Mouse (Mus musculus): ENCODE data around the gene Rab43.
"Not testable (repeated sequence)": the region's sequence is repeated elsewhere in the genome, so short reads cannot be mapped to it uniquely, and the experiment has no call there.

Rab43 gene

DNA sequence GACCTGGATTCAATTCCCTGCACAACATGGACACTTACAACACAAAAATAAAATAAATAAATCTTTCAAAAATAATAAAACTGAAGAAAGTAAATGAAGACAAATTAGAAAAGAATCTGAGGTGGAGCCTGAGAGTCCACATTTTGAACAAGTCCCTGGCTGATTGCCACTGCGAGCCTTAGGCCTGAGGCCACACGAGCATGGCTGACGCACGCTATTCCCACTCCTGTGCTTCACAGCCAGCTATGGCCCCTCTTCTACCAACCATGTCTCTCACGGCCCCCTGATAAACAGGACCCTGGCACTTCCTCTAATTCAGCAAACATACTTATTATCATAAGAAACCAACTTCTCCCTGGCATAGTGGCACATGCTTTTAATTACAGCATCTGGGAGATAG, 25.3 kb downstream of the Rab43 start:
- DNase-seq (ENCODE audit: low spot score), result no peak

DNA sequence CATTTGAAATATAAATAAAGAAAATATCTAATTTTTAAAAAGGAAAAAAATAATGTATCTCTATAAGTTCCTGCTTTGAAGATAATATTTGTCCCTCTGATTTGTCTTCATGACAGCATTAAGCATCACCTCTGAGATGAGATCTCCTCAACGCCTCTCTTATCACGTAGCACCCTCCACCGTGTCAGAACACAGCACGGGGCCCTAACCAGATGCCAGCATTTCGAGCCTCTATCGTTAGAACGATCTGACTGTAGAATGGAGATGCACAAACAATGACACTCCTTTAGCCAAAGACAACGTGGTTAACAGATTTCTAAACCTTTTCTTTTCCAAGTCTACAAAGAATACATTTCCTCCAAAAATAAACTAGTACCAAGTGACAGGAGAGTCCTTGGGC, 27.9 kb downstream of the Rab43 start:
- DNase-seq (ENCODE audit: low spot score), result no peak

DNA sequence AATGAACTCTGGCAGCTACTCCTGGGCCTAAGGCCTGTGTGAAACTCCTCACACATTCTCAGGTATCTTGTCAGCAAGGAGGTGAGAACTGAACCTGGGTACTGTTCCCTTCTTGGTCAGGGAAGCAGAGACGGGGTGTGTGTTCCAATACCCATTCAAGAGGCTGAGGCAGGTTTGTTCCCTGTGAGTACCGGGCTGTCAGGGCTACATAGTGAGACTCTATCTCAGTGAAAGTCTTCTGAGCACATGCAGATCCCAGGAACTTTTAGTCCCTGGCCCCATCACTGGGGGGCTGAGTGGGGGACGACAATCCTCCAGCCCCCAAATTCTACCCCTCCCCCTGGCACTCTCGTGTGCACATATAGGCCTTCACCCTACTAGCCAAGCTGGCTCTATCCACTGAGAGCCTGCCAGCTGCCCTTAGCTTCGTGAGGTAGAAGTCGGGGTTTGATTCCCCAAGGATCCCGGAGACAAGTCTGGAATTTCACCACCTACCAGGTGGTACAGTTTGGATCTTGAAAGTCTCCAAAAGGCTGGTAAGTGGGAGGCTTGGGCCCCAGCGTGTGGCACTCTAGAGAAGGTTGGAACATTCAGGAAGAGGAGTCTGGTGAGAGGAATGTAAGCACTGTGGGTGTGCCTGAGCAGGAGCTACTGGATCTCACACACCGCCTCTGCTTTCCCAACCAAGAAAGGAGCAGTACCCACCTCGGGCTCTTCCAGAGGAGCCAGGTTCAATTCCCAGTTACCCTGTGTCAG, 31.2 kb downstream of the Rab43 start:
- DNase-seq (ENCODE audit: low spot score), result no peak

DNA sequence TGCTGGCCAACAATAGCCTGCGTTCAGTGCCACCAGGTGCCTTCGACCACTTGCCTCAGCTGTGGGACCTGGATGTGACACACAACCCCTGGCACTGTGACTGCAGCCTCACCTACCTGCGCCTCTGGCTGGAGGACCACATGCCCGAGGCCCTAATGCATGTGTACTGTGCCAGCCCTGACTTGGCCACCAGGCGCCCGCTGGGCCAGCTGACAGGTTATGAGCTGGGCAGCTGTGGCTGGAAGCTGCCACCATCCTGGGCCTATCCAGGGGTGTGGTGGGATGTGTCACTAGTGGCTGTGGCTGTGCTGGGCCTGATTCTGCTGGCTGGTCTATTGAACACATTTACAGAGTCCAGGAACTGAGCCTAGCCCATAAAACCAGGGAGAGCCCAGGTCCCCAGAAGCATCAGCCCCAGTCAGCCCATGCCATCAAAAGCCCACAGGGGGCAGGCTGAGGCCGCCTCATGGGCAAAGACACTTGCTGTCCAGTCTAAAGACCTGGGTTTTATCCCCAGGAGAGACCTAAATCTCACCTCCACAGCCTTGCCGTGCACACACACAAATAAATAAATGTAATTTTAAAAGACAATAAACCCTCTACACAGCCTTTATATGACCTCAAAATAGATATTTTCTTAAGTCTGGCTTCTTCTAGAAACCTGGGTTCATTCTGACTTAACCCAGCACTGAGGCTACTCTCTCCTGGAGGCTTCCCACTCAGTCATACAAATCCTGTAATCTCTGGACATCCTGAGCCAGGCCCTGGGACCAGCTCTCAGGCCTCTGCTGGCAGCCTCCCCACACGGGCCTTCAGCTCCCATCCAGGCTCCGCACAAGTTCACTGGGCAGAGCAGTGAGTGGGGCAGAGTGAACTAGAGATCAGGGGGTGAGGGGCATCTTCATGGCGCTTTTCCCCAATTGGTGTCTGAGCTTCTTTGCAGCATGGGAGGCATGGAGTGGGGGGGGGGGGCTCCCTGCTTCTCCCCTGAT, 32.5 kb downstream of the Rab43 start:
- no peak for DNase-seq (ENCODE audit: low spot score)

DNA sequence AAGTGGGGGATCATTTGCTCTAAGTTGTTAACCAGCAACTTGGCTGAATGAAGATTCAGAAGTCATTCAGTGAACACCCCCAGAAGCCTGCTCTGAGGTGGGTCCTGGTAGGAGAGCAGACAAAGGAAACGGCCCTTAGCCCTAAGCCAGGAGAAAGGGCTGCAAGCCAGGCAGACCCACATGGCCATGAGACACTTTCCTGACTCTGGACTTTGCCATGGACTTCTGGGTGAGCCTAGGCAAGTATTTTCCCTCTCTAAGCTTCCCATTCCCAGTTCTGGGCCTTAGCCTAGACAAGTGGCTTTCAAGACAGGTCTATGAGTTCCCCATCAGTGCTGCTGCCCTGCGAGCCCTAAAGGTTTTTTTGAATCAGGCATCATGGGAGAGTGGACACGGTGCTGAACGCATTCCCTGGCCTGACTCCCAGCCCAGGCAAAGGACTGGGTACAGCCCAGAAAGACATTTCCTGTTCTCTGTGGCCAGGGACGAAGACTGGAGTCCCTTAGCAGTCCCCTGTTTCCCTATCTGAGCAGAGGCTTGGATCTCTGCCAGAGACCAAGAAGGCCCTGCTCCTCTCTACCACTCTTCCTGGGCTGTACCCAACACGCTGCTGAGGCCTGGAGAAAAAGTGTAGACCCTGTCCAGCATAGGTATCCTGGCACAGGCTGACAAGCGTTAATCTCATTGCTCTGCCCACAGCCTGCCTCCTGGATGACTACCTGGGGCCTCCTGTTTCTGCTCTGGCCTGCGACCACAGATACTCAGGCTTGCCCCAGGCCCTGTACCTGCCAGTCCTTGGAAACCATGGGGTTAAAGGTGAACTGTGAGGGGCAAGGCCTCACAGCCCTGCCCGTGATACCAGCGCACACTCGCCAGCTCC, 33.4 kb downstream of the Rab43 start:
- peak; percentile 31 for DNase-seq (ENCODE audit: low spot score)

DNA sequence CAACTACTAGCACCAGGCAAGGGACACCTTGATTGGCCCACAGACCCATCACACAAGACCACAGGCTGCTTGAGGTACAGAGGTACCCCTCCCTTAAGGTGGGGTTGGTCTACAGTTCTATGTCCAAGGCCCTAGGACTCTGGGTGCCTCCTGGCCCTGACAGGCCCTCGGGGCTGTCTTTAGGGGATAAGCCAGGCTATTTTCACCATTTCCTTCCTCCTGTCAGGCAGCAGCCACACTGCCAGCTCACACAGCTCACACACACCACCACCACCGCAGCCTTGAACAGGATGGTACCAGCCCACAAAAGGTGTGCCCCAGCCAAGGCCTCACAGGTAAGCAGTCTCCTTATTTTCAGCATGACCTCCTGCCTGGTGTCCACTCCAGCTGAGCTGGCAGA, 34.1 kb downstream of the Rab43 start, which contains the start of gene Gp9:
TSS of gene Gp9 (plus strand) at position 231 of the 400 bp plus-strand sequence.
- no peak for DNase-seq (ENCODE audit: low spot score)

DNA sequence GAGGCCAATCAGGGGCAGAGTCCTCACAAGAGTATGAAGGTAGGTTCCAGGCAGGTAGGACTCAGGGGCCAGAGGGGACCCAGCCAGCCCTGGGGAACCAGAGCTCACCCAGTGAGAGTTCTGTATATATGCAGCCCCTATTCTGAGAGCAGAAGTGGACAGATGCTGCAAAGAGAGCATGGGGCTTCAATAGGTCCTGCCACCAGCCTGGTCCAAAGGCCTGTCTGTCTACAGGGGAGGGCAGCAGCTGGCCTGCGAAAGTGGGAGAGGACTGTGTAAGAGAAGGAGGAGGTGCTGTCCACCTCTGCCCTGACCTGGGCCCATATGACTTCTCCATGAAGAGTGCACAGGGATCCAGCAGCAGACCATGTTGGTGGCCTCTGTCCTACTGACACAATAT, 35.3 kb downstream of the Rab43 start:
- DNase-seq (ENCODE audit: low spot score), result no peak

DNA sequence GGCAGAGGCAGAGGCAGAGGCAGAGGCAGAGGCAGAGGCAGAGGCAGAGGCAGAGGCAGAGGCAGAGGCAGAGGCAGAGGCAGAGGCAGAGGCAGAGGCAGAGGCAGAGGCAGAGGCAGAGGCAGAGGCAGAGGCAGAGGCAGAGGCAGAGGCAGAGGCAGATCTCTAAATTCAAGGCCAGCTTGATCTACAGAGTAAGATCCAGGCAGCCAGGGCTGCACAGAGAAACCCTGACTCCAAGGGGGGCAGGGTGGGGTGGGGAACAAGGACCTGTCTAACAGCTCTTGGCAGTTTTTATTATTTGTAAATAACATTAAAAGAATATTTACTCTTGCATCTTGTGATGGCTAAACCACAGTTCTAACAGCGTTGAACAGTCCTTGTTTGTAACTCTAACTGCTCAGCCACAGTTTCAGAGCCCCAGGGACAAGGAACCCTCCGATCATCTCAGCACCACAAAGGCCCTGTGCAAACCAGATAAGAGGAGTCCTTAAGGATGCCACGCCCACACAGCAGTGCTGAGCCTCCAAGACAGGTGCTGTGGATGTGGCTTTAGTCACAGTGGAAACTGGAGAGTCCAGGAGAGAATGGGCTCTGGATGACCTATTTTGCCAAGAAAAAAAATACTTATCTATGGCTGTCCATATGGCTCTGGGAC, 36.2 kb downstream of the Rab43 start:
- DNase-seq (ENCODE audit: low spot score), result no peak

DNA sequence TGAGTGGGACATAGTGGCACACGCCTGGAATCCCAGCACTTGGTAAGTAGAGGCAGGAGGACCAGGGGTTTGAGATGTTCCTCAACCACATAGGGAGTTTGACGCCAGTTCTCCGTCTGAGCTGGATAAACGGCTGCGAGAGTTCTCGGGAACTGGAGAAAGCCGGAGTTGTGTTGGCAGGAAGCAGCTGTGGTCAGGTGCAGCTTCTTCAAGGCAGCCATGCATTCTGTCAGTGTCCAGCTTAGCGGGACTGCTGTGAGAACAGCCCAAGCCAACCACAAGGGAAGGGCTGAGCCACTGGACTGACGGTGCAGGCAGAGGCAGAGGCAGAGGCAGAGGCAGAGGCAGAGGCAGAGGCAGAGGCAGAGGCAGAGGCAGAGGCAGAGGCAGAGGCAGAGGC, 37.1 kb downstream of the Rab43 start:
- DNase-seq (ENCODE audit: low spot score), result no peak

DNA sequence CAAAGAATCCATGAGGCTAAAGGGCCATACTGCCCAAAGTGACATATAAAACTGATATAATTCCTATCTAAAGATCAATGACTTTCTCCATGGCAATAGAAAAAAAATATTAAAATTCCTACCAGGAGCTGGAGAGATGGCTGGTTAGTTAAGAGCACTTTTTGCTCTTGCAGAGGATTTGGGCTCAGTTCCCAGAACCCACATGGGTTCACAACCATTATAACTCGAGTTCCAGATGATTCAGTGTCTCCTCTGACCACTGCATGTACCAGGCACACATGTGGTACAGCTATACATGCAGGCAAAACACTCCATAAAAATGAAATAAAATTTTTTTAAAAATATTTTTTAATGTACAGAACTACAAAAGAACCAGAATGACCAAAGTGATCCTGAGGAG, 37.5 kb downstream of the Rab43 start:
- peak; percentile 42 for DNase-seq (ENCODE audit: low spot score)

DNA sequence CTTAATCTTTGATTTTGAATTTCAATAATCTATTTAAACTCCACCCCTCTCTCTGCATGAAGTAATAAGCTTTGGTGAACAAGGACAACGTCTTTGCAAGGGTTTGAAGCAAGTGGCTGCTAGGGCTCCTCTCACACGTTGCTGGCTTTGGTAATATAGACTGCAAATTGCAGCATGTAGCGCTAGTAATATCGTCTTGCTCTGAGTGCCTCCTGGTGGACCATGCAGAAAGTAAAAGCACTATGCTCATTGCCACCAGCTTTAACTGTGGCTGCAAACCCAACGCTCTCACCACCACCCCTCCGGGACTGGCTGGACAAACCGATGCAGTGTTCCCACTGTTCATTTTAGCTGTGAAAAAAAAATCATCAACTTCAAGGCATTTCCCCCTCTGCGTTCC, 41.3 kb downstream of the Rab43 start:
- peak; percentile 39 for DNase-seq (ENCODE audit: low spot score)

DNA sequence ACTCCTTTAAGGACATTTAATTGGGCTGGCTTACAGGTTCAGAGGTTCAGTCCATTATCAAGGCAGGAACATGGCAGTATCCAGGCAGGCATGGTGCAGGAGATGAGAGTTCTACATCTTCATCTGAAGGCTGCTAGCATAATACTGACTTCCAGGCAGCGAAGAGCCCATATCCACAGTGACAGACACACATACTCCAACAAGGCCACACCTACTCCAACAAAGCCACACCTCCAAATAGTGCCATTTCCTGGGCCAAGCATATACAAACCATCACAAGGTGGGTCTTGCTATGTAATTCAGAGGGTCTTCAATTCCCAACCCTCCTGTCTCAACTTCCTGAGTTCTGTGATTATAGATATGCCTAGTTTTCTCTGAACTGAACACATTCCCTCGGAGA, 47.7 kb downstream of the Rab43 start:
- DNase-seq (ENCODE audit: low spot score), result not testable (repeated sequence)

DNA sequence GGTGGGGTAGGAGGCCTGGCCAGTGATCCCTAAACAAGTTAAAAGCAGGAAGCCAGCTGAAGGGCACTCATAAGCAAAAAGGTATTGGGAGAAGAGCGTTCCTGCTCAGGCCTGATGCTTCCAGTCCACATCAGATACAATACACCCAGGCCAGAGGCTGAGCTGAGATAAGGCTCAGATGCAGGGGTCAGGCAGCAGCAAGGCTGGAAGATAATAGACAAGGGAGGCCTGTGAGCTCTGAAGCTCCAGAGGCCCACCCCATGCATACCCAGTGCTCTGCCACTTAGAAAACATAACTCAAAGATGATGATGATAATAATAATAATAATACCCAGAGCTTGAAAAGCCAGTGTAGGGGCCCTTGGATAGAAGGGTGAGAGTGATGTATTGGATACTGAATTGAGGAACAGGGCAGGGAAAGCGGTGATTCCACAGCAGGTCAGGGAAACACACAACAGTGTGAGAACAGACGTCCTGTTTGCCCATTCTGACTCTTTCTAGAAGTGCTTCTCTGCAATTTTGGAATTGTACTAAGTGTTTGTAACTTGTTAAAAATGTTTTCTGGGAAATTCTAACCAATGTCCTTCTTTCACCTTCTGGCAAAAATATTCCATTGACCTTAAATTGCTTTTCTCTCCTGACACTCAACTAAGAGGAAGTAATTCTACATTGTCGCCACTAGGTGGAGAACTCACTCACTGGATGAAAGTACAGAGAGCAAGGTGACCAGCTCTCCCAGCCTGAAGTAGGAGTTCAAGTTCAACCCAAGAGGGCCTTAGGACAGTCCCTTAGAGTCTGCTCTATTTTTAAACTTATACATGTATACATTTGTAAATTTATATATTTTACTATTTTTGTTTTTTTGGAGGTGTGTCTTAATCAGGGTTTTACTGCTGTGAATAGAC, 48.3 kb downstream of the Rab43 start:
- DNase-seq (ENCODE audit: low spot score), result peak; percentile 57

DNA sequence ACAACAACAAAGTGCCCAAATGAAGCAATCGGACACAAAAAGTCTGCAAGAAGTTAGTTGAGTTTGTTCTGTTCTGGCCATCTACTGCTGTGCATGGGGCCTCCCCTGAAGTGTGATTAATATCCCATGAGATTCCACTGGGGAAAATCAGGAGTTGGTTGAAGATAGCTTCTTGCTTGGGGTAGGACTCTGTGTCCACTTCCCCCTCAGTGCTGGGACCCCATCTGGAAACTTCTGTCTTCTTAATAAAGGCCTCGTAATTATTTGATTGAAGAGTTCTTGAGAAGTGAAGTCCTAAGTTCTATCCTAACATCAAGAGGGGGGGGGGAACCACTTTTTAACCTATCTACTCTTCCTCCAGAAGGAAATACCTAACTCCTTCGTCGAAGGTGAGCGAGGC, 49.8 kb downstream of the Rab43 start:
- DNase-seq (ENCODE audit: low spot score), result no peak

DNA sequence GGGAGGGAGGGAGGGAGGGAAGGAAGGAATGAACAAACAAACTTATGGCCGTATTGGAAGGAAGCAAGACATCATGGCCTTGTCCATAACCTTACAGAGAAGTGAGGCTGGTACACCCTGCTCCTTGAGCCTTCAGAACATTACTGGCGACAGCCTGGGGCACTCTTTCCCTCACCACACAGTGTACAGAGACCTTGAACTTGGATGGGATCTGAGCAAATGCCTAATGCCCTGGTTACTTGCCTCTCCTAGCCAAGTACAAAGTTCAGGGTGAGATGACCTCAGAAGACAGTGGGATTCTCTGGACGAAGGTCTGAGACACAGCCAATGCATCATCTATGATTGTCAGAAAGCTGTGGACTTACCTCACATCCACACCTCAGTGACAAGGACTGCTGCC, 52.1 kb downstream of the Rab43 start:
- no peak for DNase-seq (ENCODE audit: low spot score)

DNA sequence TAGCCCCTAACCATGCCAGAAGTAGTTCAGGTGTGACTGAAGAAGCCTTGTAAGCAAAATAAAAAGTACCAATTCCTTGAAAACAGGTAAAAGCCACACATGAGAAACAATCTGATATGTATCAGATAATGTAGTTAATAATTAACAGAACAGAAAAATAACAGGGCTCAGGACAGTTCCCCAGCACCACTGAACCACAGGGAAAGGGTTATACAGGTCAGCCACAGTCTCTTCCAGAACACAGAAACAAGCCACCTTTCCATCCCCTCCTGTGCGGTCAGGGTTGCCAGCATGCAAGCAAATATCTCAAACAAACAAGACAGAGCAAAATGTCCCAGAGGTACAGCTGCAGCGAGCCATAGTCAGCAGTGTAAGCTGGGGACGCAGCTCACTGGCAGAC, 52.6 kb downstream of the Rab43 start:
- DNase-seq (ENCODE audit: low spot score), result no peak

DNA sequence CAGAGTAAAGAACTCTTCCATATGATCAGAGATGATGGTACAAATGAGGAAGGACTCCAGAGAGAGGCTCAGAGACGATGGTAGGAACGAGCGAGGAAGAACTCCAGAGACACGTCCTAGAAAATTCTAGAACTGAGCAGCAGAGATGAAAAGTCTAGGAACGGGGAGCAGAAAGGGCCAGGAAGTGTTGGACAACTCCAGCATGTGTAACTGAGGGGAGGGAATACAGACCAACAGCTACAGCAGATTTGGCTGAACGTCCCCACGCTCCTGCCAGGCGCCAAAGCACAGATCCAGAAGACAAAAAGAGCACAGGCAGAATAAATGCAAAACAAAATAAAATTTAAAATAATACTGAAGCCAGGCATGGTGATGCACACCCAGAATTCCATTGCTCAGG, 55.1 kb downstream of the Rab43 start:
- no peak for DNase-seq (ENCODE audit: low spot score)

DNA sequence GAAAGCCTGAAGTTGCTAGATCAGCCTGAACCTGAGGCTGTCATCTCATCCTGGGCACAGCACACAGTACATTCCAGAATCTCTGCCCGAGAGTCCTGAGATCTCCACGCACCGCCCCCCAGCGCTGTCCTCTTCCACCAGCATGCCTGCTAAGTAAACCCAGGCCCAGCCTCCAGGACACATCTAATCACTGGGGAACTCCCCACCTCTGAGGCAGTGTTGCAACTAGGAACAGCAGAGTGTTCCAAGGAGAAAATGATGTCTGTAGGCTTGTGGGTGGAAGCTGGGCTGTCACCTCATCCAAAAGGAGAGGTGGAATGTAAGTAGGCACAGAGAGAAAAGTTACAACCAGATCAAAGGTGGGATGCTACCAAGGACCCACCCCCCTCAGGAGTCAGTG, 56.8 kb downstream of the Rab43 start:
- no peak for DNase-seq (ENCODE audit: low spot score)

DNA sequence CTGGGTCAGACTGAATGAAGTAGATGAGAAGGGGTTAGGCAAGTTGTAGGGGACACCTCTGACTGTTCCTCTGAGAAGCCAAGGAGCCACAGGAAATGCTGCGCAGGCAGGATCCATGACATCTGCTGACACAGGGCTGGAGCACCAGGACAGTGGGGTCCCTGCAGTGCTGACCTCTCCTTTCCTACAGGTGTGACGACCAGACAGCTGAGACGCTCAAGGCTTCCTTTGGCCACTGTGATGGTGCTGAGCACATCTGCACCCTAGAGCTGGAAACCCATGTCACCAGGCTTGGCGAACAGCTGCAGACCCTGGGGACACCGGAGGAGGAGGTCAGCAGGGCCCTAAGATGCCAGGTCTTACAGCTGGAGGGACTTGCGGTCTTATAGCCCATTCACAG, 60.4 kb downstream of the Rab43 start:
- no peak for DNase-seq (ENCODE audit: low spot score)

DNA sequence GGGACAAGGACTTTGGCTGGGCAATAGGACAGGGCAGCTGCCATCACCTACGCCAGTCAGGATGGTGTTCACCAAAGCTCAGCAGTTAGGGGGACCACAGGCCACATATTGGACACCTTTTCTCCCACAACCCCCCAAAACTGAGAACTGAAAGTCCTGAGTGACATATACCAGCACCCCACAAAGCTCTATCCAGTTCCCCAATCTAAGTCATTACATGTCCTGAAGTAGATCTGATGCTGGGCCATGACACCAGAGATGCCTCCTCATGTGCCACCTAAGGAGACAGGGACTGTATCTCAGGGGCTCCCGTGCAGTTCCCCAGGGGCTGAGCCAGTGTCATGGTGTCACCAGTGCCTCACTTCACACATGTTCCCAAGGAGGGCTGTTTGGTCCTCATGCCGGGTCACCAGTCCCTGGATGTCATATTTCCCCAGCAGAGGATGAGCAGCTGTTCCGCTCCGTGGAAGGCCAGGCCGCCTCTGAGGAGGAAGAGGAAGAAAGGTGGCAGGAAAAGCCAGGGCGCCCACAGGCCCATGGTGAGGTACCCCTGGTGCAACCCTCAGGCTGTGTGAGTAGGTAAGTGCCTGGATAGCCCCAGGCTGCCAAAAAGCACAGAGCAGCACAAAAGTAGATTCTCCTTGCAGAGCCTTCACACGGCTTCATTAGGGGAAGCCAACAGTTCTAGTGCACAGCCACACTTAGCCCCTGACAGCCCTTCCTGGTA, 61.6 kb downstream of the Rab43 start:
- DNase-seq (ENCODE audit: low spot score), result no peak
